Mouse (Mus musculus): Measurements from ENCODE around the gene Maco1.
"Not testable (repeated sequence)": the region's sequence is repeated elsewhere in the genome, so short reads cannot be mapped to it uniquely, and the experiment has no call there.

Maco1 gene

GRCm38 (mm10) chr4:134856501-134856900, 3.4 kb upstream of the Maco1 start:
- peak in 1 of 2 experiments; percentile 41 for DNase-seq

- no peak for DNase-seq
Measured at GRCm38 (mm10) chr4:134856056-134856455, 2.9 kb upstream of the Maco1 start.

- no peak for DNase-seq
Measured at GRCm38 (mm10) chr4:134855371-134855770, 2.2 kb upstream of the Maco1 start.

GRCm38 (mm10) chr4:134853637-134854485, 716 bp upstream of the Maco1 start:
- peak; percentile 89 to 92 for DNase-seq

GRCm38 (mm10) chr4:134852438-134853255, 498 bp downstream of the Maco1 start:
- DNase-seq: no peak

- DNase-seq: no peak
Measured at GRCm38 (mm10) chr4:134851876-134852275, 1.3 kb downstream of the Maco1 start.

GRCm38 (mm10) chr4:134851236-134851635, 1.9 kb downstream of the Maco1 start:
- DNase-seq: no peak

GRCm38 (mm10) chr4:134850551-134850950, 2.6 kb downstream of the Maco1 start:
- no peak for DNase-seq

- DNase-seq: no peak
Measured at GRCm38 (mm10) chr4:134847587-134847986, 5.6 kb downstream of the Maco1 start.

GRCm38 (mm10) chr4:134843566-134843965, 9.6 kb downstream of the Maco1 start:
- peak; percentile 85 to 86 for DNase-seq

- DNase-seq: no peak
Measured at GRCm38 (mm10) chr4:134840231-134840630, 12.9 kb downstream of the Maco1 start.

GRCm38 (mm10) chr4:134838706-134839105, 14.4 kb downstream of the Maco1 start:
- DNase-seq: not testable (repeated sequence)

- no peak for DNase-seq
Measured at GRCm38 (mm10) chr4:134838221-134838620, 14.9 kb downstream of the Maco1 start.

- no peak for DNase-seq
Measured at GRCm38 (mm10) chr4:134835486-134835885, 17.7 kb downstream of the Maco1 start.

GRCm38 (mm10) chr4:134831934-134832333, 21.2 kb downstream of the Maco1 start:
- no peak for DNase-seq

GRCm38 (mm10) chr4:134827806-134828205, 25.3 kb downstream of the Maco1 start:
- DNase-seq: no peak

- DNase-seq: no peak
Measured at GRCm38 (mm10) chr4:134826348-134826747, 26.8 kb downstream of the Maco1 start.

GRCm38 (mm10) chr4:134825864-134826263, 27.3 kb downstream of the Maco1 start:
- DNase-seq: not testable (repeated sequence)

- DNase-seq: no peak
Measured at GRCm38 (mm10) chr4:134823560-134823959, 29.6 kb downstream of the Maco1 start.

GRCm38 (mm10) chr4:134821061-134821460, 32.1 kb downstream of the Maco1 start:
- DNase-seq: no peak

GRCm38 (mm10) chr4:134817706-134818105, 35.4 kb downstream of the Maco1 start:
- no peak for DNase-seq

GRCm38 (mm10) chr4:134814229-134814571, 38.9 kb downstream of the Maco1 start:
- no peak for DNase-seq

GRCm38 (mm10) chr4:134813406-134814228, 39.5 kb downstream of the Maco1 start:
- DNase-seq: no peak
